Mouse (Mus musculus) cerebellum, adult 2 months (tissue): Measurements from ENCODE around the gene Olfr96.

Experiments
- CTCF ChIP-seq: fragments of 200-500 bp; IDR thresholded peaks from 2 replicates; pipeline ENCODE4 v1.5.1; 2011; ENCODE audit warnings: low read depth, mild to moderate bottlenecking, control low read depth, low read length, moderate library complexity, borderline replicate concordance; ENCODE audit not compliant: insufficient read depth
- POLR2A ChIP-seq: fragments of 200-500 bp; IDR thresholded peaks from 2 replicates; pipeline ENCODE4 v1.6.1; 2011; ENCODE audit warnings: low read length, control low read depth, borderline replicate concordance; ENCODE audit not compliant: insufficient read depth

- TF ChIP-seq POLR2A (no peak), CTCF (no peak)
Observed at GRCm38 (mm10) chr17:37246715-37247114, 26.8 kb downstream of the Olfr96 start.
